In genomic region chr1:138906256-138906655, GRCm38 (mm10) we compare ENCODE assay signal across 24 mouse cellular contexts. TPM values are rescaled to one million over a fixed set of nuclear protein-coding genes. Genes with fewer than 3 reads are reported as not detected.
"Had no signal": no experiment of that assay in that cellular context is flagged by ENCODE, and none has a peak within 500 bp of the region (broad histone marks: within the 10 kb centered on the region; RNA-seq: fewer than 3 reads in every experiment).

No protein-coding gene starts in this region.

- DNase-seq: kidney, postnatal 14 days; kidney, postnatal 4 days; left cerebral cortex, postnatal 4 days; lung, adult 18-20 months; lung, postnatal 10 days; lung, postnatal 36 days; retina, postnatal 1 day; right cerebral cortex, postnatal 25 days; spleen, adult 18-20 months; thymus, postnatal 25 days had no signal

- H3K4me1 ChIP-seq: limb, embryonic 12.5 days; limb, embryonic 15.5 days; liver, embryonic 12.5 days; liver, embryonic 15.5 days; lung, embryonic 15.5 days; megakaryocyte, embryonic 14.5 days; midbrain, embryonic 12.5 days; neural tube, embryonic 13.5 days; stomach, embryonic 15.5 days had no signal

- H3K27ac ChIP-seq: limb, embryonic 12.5 days; limb, embryonic 15.5 days; liver, embryonic 12.5 days; liver, embryonic 15.5 days; lung, embryonic 15.5 days; midbrain, embryonic 12.5 days; neural tube, embryonic 13.5 days; stomach, embryonic 15.5 days had no signal

- H3K9ac ChIP-seq: limb, embryonic 12.5 days; limb, embryonic 15.5 days; liver, embryonic 12.5 days; liver, embryonic 15.5 days; lung, embryonic 15.5 days; midbrain, embryonic 12.5 days; neural tube, embryonic 13.5 days; stomach, embryonic 15.5 days had no signal

- H3K4me3 ChIP-seq: limb, embryonic 12.5 days; limb, embryonic 15.5 days; liver, embryonic 12.5 days; liver, embryonic 15.5 days; lung, embryonic 15.5 days; megakaryocyte, embryonic 14.5 days; midbrain, embryonic 12.5 days; myocyte; neural tube, embryonic 13.5 days; stomach, embryonic 15.5 days had no signal

- ATAC-seq: liver, embryonic 12.5 days; midbrain, embryonic 16.5 days had no signal

- H3K27me3 ChIP-seq: limb, embryonic 12.5 days; limb, embryonic 15.5 days; liver, embryonic 12.5 days; liver, embryonic 15.5 days; lung, embryonic 15.5 days; megakaryocyte, embryonic 14.5 days; midbrain, embryonic 12.5 days; neural tube, embryonic 13.5 days; stomach, embryonic 15.5 days had no signal

- H3K9me3 ChIP-seq: limb, embryonic 12.5 days; limb, embryonic 15.5 days; liver, embryonic 12.5 days; liver, embryonic 15.5 days; lung, embryonic 15.5 days; megakaryocyte, embryonic 14.5 days; midbrain, embryonic 12.5 days; neural tube, embryonic 13.5 days; stomach, embryonic 15.5 days had no signal

- H3K36me3 ChIP-seq: limb, embryonic 12.5 days; limb, embryonic 15.5 days; liver, embryonic 12.5 days; liver, embryonic 15.5 days; lung, embryonic 15.5 days; midbrain, embryonic 12.5 days; neural tube, embryonic 13.5 days; stomach, embryonic 15.5 days had no signal

- H3K4me2 ChIP-seq: limb, embryonic 12.5 days; limb, embryonic 15.5 days; liver, embryonic 12.5 days; liver, embryonic 15.5 days; lung, embryonic 15.5 days; midbrain, embryonic 12.5 days; neural tube, embryonic 13.5 days; stomach, embryonic 15.5 days had no signal

RNA-seq across cellular contexts. Expression of gene Lhx9, which starts 57.9 kb away (rescaled TPM):
- total RNA-seq: monocyte, adult 5-6 weeks; neutrophil, adult 5-6 weeks had no signal
- polyA plus RNA-seq: lung, embryonic 15.5 days; thymus, postnatal 0 days had no signal
